Mouse (Mus musculus) brown adipose tissue, adult 24 weeks (tissue): ENCODE results near the gene Slc12a8. TPM values are rescaled to one million over a fixed set of nuclear protein-coding genes. Genes with fewer than 3 reads are reported as not detected.
"Not testable (repeated sequence)": the region's sequence is repeated elsewhere in the genome, so short reads cannot be mapped to it uniquely, and the experiment has no call there.

Experiments
- H3K27ac ChIP-seq: fragments of 200-500 bp; replicated peaks from 2 replicates; pipeline ENCODE4 v1.5.1; 2012; ENCODE audit warnings: low read depth, mild to moderate bottlenecking, low read length
- H3K4me1 ChIP-seq: fragments of 200-500 bp; 2 replicates; pipeline ENCODE4 v1.6.1; 2012; ENCODE audit warnings: low read length, mixed read lengths; ENCODE audit not compliant: control insufficient read depth, insufficient read depth, insufficient read length
- H3K4me3 ChIP-seq: fragments of 200-500 bp; 2 replicates; pipeline ENCODE4 v1.5.1; 2012; ENCODE audit warnings: low read depth, mild to moderate bottlenecking, low read length, moderate library complexity; ENCODE audit not compliant: insufficient read depth
- polyA plus RNA-seq: library from polyadenylated mRNA; stranded (reverse); fragments of >200 nt; gene quantifications from 2 replicates; pipeline ENCODE4 v1.2.4, GENCODE M21; 2012; ENCODE audit not compliant: missing spikeins, insufficient read depth, insufficient read length

The Slc12a8 gene
- polyA plus RNA-seq: not detected in 2 replicates

DNA sequence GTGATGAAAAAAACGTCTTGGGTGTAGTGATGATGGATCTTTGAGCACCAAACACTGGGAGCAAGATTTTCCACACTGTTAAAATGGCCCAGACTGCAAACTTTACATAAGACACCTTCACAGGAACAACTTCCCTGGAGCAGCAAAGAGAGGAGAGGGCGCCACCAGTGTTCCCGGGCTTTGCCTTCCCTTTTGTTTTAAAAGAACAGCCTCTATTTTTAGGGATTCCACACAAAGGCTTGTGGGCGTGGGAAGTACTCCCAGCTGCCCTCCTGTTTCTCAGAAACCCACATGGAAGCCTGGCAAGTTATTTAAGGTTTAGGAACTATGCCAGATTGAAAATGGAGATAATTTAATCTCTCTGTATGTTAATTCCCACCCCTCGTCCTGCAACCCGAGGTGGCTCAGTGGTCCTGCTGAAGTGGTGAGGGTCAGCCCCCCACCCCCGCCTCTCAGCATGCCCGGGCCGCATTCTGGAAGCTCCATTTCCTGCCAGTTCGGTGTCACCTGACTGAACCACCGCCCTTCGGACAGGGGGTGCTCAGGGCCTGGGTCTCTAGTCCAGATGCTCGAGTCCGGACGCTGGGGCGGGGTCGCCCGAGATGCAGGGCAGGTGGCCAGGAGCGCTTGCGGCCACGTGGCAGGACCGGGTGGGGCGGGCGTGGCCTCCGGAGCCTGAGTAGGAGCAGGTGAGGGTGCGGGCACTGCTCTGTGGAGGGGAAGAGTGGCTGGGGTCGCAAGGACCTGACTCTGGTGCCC is at the start of gene Slc12a8:
TSS of gene Slc12a8 (plus strand) at position 522 of the 759 bp plus-strand sequence.
- Histone ChIP-seq H3K4me3 (peak within 1 kb of the TSS; percentile 53), H3K4me1 (peaks cover 3% of the 10 kb centered on the region), H3K27ac (no peak within 1 kb of the TSS)

- Histone ChIP-seq H3K27ac (peak overlapping the region; percentile 19), H3K4me1 (peaks cover 3% of the 10 kb centered on the region)
Measured at GRCm38 (mm10) chr16:33467451-33467850, 49.7 kb upstream of the Slc12a8 start.

DNA sequence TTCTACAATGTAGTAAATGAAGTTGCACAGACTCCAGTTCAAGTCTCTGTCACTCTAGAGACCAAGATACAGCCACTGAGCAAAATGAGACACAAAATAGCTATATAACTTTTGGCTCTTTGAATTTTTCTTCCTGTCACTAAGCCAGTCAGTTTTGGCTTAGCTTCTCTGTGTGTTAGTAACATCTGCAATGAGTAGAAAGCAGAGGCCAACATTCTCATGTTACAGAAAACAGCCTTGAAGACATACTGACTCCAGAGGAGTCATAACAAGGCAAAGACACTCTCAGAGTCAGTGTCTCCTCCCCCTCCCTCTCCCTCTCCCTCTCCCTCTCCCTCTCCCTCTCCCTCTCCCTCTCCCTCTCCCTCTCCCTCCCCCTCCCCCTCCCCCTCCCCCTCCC is 47.2 kb upstream of the Slc12a8 start:
- H3K4me1 ChIP-seq: no peaks in the 10 kb centered on the region; the same call in 1 of the 2 replicates
- no peak overlapping the region for H3K4me3 ChIP-seq
- no peak overlapping the region for H3K27ac ChIP-seq

More at GRCm38 (mm10) chr16:33467451-33467850, 49.7 kb upstream of the Slc12a8 start:
- no peak overlapping the region for H3K4me3 ChIP-seq

- H3K4me1 ChIP-seq: no peaks in the 10 kb centered on the region; the same call in 1 of the 2 replicates
- no peak overlapping the region for H3K27ac ChIP-seq
- H3K4me3 ChIP-seq: no peak overlapping the region
Measured at GRCm38 (mm10) chr16:33474381-33474780, 42.7 kb upstream of the Slc12a8 start.

- Histone ChIP-seq H3K4me1 (no peaks in the 10 kb centered on the region), H3K27ac (no peak overlapping the region), H3K4me3 (no peak overlapping the region)
Measured at GRCm38 (mm10) chr16:33479926-33480325, 37.2 kb upstream of the Slc12a8 start.

DNA sequence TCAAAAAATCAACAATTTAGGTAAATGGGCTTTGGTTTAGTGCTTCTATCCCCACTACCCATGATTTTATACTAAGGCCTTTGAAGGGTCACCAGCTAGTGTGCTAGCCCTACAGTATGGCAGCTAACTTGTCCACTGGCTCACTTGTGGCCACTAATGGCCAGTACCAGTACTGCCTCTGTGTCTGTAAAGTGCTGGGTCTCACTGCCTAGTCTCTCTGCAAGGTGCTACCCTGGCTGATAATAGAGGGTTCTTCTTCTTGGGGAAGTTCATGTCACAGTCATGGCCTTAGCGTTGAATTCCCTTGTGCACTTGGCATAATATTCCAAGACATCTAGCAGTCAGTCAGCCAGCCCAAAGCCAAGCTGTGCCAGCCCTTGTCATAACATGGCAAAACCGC is 36.0 kb upstream of the Slc12a8 start:
- H3K4me3 ChIP-seq: no peak overlapping the region
- H3K27ac ChIP-seq: no peak overlapping the region
- no peaks in the 10 kb centered on the region for H3K4me1 ChIP-seq

GRCm38 (mm10) chr16:33482309-33482708 is 34.8 kb upstream of the Slc12a8 start:
- no peak overlapping the region for H3K4me3 ChIP-seq
- H3K4me1 ChIP-seq: no peaks in the 10 kb centered on the region
- H3K27ac ChIP-seq: no peak overlapping the region

- Histone ChIP-seq H3K4me1 (no peaks in the 10 kb centered on the region), H3K4me3 (no peak overlapping the region), H3K27ac (no peak overlapping the region)
Measured at GRCm38 (mm10) chr16:33487709-33488108, 29.4 kb upstream of the Slc12a8 start.

GRCm38 (mm10) chr16:33494374-33494773 is 22.8 kb upstream of the Slc12a8 start:
- Histone ChIP-seq H3K4me1 (no peaks in the 10 kb centered on the region), H3K27ac (no peak overlapping the region), H3K4me3 (no peak overlapping the region)

DNA sequence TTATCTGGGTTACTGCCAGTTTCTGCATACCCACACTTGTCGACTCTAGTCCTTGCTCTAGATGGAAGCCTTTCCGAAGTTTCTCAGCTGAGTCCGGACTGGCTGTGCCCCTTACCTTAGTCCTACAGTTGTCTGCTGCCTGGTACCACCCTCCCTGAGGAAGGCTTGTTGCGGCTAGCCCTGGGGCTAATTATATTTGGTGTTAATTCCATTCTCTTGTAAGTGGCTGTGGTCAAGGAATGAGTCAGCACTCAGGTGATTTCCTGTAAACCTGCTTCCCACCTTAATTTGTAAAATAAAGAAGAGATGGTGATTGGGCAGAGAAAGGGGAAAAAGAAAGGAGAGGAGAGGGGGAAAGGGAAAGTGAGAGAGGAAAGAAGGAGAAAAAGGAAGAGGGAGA is 9.0 kb upstream of the Slc12a8 start:
- Histone ChIP-seq H3K4me1 (no peaks in the 10 kb centered on the region), H3K27ac (no peak overlapping the region), H3K4me3 (no peak overlapping the region)

GRCm38 (mm10) chr16:33509231-33509630 is 7.9 kb upstream of the Slc12a8 start:
- not testable (repeated sequence) for H3K4me3 ChIP-seq, H3K4me1 ChIP-seq, H3K27ac ChIP-seq

- H3K27ac ChIP-seq, H3K4me3 ChIP-seq, H3K4me1 ChIP-seq: not testable (repeated sequence)
Measured at GRCm38 (mm10) chr16:33510856-33511255, 6.3 kb upstream of the Slc12a8 start.

DNA sequence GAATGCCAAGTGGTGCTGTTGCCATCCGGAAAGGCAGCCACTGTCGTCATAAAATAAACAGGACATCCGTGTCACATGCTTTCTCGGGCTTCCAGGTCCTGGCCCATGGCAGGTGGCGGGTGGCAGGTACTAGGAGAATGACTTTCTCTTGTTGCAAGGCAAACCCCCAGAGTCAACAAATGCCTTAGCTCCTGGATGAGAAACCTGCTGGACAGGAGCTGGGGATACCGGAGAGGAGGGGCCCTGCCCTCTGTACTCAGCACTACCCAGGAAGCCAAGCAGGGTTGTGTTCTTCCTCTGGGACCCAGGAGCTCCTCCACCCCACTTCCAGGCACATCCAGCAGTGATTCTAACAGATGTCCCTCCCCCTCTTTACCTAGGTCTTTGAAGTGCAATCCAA is 4.6 kb upstream of the Slc12a8 start:
- H3K27ac ChIP-seq: no peak overlapping the region
- H3K4me1 ChIP-seq: peaks cover 3% of the 10 kb centered on the region
- no peak overlapping the region for H3K4me3 ChIP-seq

DNA sequence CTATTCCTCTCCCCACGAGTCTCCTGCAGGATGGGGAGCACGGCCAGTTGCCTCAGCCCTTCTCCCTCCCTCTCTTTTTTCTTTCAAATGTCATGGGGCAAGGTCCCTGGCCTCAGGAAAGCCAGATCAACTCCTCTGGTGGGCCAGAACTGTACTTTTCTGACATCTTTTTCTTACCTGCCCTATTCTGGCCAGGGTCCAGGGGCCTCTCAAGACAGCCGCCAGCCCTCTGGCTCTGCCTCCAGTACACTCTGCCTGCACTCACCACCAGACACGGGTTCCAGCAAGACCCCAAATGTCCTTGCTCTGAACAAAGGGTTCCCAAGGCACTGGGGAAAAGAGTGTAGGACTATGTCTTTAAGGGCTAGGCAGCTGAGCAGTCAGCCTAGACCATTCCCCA is 499 bp downstream of the Slc12a8 start:
- peaks cover 3% of the 10 kb centered on the region for H3K4me1 ChIP-seq
- H3K4me3 ChIP-seq: peak overlapping the region; percentile 53; the same call in 1 of the 2 replicates
- no peak overlapping the region for H3K27ac ChIP-seq

DNA sequence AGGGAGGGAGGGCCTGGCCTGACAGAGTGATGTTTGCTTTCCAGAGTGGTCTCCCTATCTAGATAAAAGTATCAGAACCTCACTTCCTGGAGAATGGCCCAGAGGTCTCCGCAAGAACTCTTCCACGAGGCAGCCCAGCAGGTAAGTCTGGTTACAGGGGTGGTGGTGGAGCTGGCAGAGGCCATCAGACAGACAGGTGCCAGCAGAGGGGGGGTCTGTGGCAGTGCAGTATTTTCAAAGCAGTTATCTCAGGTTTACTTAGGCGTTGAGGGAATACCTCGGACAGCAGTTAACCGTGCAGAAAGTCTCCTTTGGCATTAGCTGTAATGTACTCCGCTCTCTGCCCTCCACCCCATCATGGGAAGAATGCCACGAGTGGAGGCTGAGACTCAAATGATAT is 1.1 kb downstream of the Slc12a8 start:
- no peak overlapping the region for H3K4me3 ChIP-seq
- H3K4me1 ChIP-seq: peaks cover 3% of the 10 kb centered on the region
- no peak overlapping the region for H3K27ac ChIP-seq

GRCm38 (mm10) chr16:33519916-33520568 is 2.9 kb downstream of the Slc12a8 start:
- H3K4me3 ChIP-seq: no peak overlapping the region
- H3K27ac ChIP-seq: no peak overlapping the region
- peaks cover 3% of the 10 kb centered on the region for H3K4me1 ChIP-seq
